Mouse (Mus musculus) 416B (cell line): ENCODE results near the gene H2al2c.
"Not testable (repeated sequence)": the region's sequence is repeated elsewhere in the genome, so short reads cannot be mapped to it uniquely, and the experiment has no call there.

Experiments used
- DNase-seq: peaks from one replicate; pipeline ENCODE4 v3.0.0; 2011; ENCODE audit warnings: low read depth

Gene H2al2c

DNA sequence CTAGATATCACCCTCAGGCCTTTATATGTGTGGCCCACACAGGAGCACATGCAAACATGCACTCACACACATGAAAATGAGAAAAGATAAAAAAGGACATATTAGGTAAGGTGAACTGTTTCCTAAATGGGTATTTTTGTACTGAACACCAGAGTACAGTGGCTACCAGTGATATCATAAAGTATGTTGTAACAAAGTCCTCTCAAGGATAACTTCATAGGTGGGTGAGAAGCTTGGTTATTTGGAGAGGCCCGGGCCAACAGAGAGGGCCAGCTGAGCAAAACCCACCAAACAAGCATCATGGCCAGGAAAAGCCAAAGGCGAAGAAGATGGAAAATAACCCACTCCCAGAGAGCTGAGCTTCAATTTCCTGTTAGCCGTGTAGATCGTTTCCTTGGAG lies at the start of gene H2al2c:
Gene H2al2c (plus strand): TSS at position 301 of the 400 bp plus-strand sequence.
- not testable (repeated sequence) for DNase-seq
